Mouse (Mus musculus): ENCODE results near the gene Vnn3.

The Vnn3 gene

DNA sequence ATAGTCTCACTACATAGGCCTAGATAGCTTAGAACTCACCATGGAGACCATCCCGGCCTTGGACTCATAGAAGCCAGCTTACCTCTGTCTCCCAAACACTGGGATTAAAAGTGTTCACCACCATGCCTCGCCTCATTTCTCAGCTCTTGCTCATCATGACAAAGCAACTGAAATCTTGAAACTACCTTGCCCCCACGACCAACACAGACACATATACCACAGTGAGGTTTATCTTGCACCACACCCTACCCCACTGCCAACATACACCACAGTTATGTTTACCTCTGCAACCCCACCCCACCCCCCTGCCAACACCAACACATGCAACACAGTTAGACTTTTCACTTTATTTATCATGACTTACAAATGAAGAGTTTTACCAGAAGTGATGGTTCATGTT, 34.8 kb downstream of the Vnn3 start:
- no peak for ATAC-seq (ENCODE audit: insufficient number of reproducible peaks, low FRiP score, low TSS enrichment)

DNA sequence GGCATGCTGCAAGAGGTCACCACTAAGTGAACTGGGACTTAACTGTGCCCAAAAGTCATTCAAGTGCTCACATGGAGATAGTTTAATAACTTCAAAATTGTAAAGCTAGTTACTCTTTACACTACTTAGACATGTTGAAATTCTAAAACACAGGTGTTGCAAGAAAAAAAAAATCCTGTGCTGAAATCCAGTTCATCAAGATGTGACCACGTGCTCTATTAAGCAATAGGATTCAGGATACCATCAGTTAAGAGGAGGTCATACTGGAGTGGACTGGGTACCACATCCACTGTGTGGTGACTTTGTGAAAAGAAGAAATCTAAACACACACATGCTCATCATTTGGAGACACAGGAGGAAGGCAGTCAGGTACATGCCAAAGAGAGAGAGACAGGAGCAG, 41.7 kb downstream of the Vnn3 start:
- ATAC-seq (ENCODE audit: insufficient number of reproducible peaks, low FRiP score, low TSS enrichment) = no peak

- no peak for ATAC-seq (ENCODE audit: insufficient number of reproducible peaks, low FRiP score, low TSS enrichment)
Observed at GRCm38 (mm10) chr10:23894601-23895349, 43.5 kb downstream of the Vnn3 start, which contains the start of gene Vnn1. Gene Vnn1 (plus strand): TSS chr10:23894688.

DNA sequence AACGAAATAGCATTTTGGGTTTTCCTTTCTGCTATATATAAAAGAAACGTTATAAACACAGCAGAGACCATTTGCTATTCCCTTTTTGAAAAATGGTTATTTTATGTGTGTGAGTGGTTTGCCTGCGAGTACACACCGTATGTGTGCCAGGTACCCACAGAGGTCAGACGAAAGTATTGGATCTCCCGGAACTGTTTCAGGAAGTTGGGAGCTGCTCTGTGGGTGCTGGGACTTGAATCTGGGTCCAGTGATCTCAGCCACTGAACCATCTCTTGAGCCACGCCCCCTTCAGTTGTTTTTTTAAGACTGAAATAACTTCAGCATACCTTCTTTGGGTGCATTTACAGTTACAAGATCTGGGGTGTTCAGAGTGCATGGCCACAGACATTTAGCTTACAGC, 44.1 kb downstream of the Vnn3 start:
- no peak for ATAC-seq (ENCODE audit: insufficient number of reproducible peaks, low FRiP score, low TSS enrichment)

GRCm38 (mm10) chr10:23901119-23901518, 49.9 kb downstream of the Vnn3 start:
- no peak for ATAC-seq (ENCODE audit: insufficient number of reproducible peaks, low FRiP score, low TSS enrichment)

GRCm38 (mm10) chr10:23905661-23906060, 54.4 kb downstream of the Vnn3 start:
- no peak for ATAC-seq (ENCODE audit: insufficient number of reproducible peaks, low FRiP score, low TSS enrichment)
